Mouse (Mus musculus) CH12.LX (cell line): ENCODE data around the gene Tex35.

Experiments used
- BHLHE40 ChIP-seq: IDR thresholded peaks from 2 replicates; pipeline ENCODE4 v1.6.1; 2011; ENCODE audit warnings: mild to moderate bottlenecking, low read depth, low read length, improper control_type of control experiment
- CTCF ChIP-seq, 2 experiments: IDR thresholded peaks in 1 of 2; conservative IDR thresholded peaks in 1 of 2; 2 replicates each; pipeline ENCODE4 v1.5.1; 2011 to 2012; ENCODE audit warnings: low read depth in 2 of 2, low read length in 2 of 2, improper control_type of control experiment in 1 of 2, inconsistent platforms in 1 of 2, mild to moderate bottlenecking in 1 of 2, moderate library complexity in 1 of 2
- GABPA ChIP-seq: IDR thresholded peaks from 2 replicates; pipeline ENCODE4 v1.6.1; 2012; ENCODE audit warnings: low read depth, low read length, improper control_type of control experiment, inconsistent platforms; ENCODE audit not compliant: insufficient replicate concordance
- KAT2A ChIP-seq: IDR thresholded peaks from 2 replicates; pipeline ENCODE4 v1.6.1; 2012; ENCODE audit warnings: low read length, improper control_type of control experiment, inconsistent platforms; ENCODE audit not compliant: insufficient replicate concordance
- NRF1 ChIP-seq: IDR thresholded peaks from 2 replicates; pipeline ENCODE4 v1.6.1; 2014; ENCODE audit warnings: low read depth, mild to moderate bottlenecking, inconsistent platforms, low read length, improper control_type of control experiment, moderate library complexity
- POLR2A ChIP-seq: IDR thresholded peaks from 2 replicates; pipeline ENCODE4 v1.6.1; 2011; ENCODE audit warnings: low read depth, mild to moderate bottlenecking, improper control_type of control experiment, low read length
- SIN3A ChIP-seq: IDR thresholded peaks from 2 replicates; pipeline ENCODE4 v1.6.1; 2012; ENCODE audit warnings: low read length, improper control_type of control experiment, inconsistent platforms
- UBTF ChIP-seq: IDR thresholded peaks from 2 replicates; pipeline ENCODE4 v1.6.1; 2012; ENCODE audit warnings: low read depth, mild to moderate bottlenecking, inconsistent platforms, low read length, improper control_type of control experiment, moderate library complexity
- ZC3H11A ChIP-seq: IDR thresholded peaks from 2 replicates; pipeline ENCODE4 v1.6.1; 2012; ENCODE audit warnings: low read depth, mild to moderate bottlenecking, inconsistent platforms, low read length, improper control_type of control experiment

DNA sequence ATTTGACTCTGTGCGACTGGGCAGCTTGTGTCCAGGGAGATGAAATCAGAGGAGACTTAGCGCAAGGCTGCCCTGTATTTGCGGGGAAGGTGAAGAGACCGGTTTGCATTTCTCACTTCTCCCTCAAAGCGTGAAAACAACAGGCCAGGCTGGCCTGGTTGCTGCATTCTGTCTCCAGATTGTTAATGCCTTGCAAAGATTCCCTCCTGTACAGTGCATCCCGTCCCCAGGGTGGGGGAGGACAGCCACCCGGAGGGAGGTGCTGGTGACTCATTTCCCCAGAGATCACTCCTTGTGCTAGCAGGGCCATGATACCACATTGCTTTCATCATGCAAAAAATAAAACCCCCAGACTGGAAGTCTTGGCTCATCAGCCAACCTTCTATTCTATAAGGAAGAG lies 33.5 kb downstream of the Tex35 start:
- 0 out of 2 replicates have a peak, but pooled peaks have one; percentile 16 for TF ChIP-seq POLR2A
- TF ChIP-seq ZC3H11A: no peak
- TF ChIP-seq GABPA: no peak
- no peak for TF ChIP-seq CTCF (conservative IDR thresholded peaks at IDR 0.05 in 1 of 2, IDR thresholded peaks at IDR 0.05 in 1 of 2; ENCODE audit: low read depth in 2 of 2, low read length in 2 of 2)
- TF ChIP-seq BHLHE40: peak; percentile 78
- peak; percentile 69; the same call in 1 of the 2 replicates for TF ChIP-seq KAT2A
- 0 out of 2 replicates have a peak, but pooled peaks have one; percentile 77 for TF ChIP-seq UBTF
- TF ChIP-seq SIN3A: peak; percentile 73
- no peak for TF ChIP-seq NRF1
